Mouse (Mus musculus): ENCODE measurements around the gene Kcnk3.

Gene Kcnk3

GRCm38 (mm10) chr5:30587681-30588300 is at the start of gene Kcnk3:
Gene Kcnk3, plus strand, starts transcription at chr5:30588170.
- DNase-seq, result no peak

GRCm38 (mm10) chr5:30545698-30546097 is 42.3 kb upstream of the Kcnk3 start, which contains the start of gene Cib4:
Gene Cib4, minus strand, starts transcription at chr5:30545836.
- DNase-seq, result no peak

- DNase-seq, result no peak
Measured at GRCm38 (mm10) chr5:30548681-30549080, 39.3 kb upstream of the Kcnk3 start.

GRCm38 (mm10) chr5:30550334-30551021 is 37.5 kb upstream of the Kcnk3 start:
- DNase-seq, result no peak

- no peak for DNase-seq
Measured at GRCm38 (mm10) chr5:30551022-30551638, 36.8 kb upstream of the Kcnk3 start.

- no peak for DNase-seq
Measured at GRCm38 (mm10) chr5:30552006-30552405, 36.0 kb upstream of the Kcnk3 start.

GRCm38 (mm10) chr5:30553936-30554335 is 34.0 kb upstream of the Kcnk3 start:
- DNase-seq, result no peak

- no peak for DNase-seq
Measured at GRCm38 (mm10) chr5:30554981-30555380, 33.0 kb upstream of the Kcnk3 start.

GRCm38 (mm10) chr5:30556284-30556683 is 31.7 kb upstream of the Kcnk3 start:
- no peak for DNase-seq

- no peak for DNase-seq
Measured at GRCm38 (mm10) chr5:30559421-30559820, 28.5 kb upstream of the Kcnk3 start.

- DNase-seq, result no peak
Measured at GRCm38 (mm10) chr5:30559986-30560493, 27.9 kb upstream of the Kcnk3 start.

- DNase-seq, result no peak
Measured at GRCm38 (mm10) chr5:30568479-30568878, 19.5 kb upstream of the Kcnk3 start.

- DNase-seq, result no peak
Measured at GRCm38 (mm10) chr5:30571820-30572219, 16.1 kb upstream of the Kcnk3 start.

- no peak for DNase-seq
Measured at GRCm38 (mm10) chr5:30574367-30574766, 13.6 kb upstream of the Kcnk3 start.

GRCm38 (mm10) chr5:30576233-30576632 is 11.7 kb upstream of the Kcnk3 start:
- DNase-seq, result no peak

- DNase-seq, result no peak
Measured at GRCm38 (mm10) chr5:30577251-30577650, 10.7 kb upstream of the Kcnk3 start.

GRCm38 (mm10) chr5:30577654-30578310 is 10.2 kb upstream of the Kcnk3 start:
- no peak for DNase-seq

- DNase-seq, result no peak
Measured at GRCm38 (mm10) chr5:30578445-30579080, 9.4 kb upstream of the Kcnk3 start.

- DNase-seq, result no peak
Measured at GRCm38 (mm10) chr5:30580725-30581124, 7.2 kb upstream of the Kcnk3 start.

GRCm38 (mm10) chr5:30582017-30582416 is 6.0 kb upstream of the Kcnk3 start:
- DNase-seq, result no peak

GRCm38 (mm10) chr5:30586616-30587015 is 1.4 kb upstream of the Kcnk3 start:
- no peak for DNase-seq

GRCm38 (mm10) chr5:30587101-30587500 is 869 bp upstream of the Kcnk3 start:
- DNase-seq, result no peak
